Mouse (Mus musculus): ENCODE results near the gene Tspyl2. TPM values are rescaled to one million over a fixed set of nuclear protein-coding genes. Genes with fewer than 3 reads are reported as not detected.
"Not testable (repeated sequence)": the region's sequence is repeated elsewhere in the genome, so short reads cannot be mapped to it uniquely, and the experiment has no call there.

Gene Tspyl2
- polyA plus RNA-seq, 2 experiments: 3.1 to 10.6 TPM

DNA sequence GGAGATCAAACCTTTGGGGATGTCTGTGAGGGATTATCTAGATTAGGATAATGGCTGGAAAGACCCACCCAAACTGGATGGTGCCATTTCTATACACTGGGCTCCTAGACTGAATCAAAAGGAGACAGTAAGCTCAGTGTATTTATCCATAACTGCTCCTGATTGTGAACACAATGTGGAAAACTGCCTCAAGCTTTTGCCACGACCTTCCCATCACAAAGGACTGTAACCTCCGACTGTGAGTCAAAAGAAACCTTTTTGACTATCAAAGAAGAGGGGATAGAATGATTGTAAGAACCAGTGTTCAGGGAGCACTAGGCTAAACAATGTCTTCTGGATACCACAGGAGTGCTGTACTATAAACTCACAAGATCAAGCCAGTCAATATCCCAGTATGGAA is 36.0 kb downstream of the Tspyl2 start:
- 60% methylated on average over 2 of the region's 2 CpGs for WGBS (ENCODE audit: insufficient replicate concordance)
- no peak overlapping the region for H3K4me2 ChIP-seq (ENCODE audit: low read depth)
- H3K9ac ChIP-seq (replicated peaks): no peak overlapping the region
- no peaks in the 10 kb centered on the region for H3K36me3 ChIP-seq (replicated peaks; ENCODE audit: control insufficient read depth, insufficient read depth, low read depth)
- ATAC-seq (ENCODE audit: insufficient read depth) (no peak), DNase-seq (ENCODE audit: low read depth in 3 of 3, low spot score in 3 of 3) (no peak)
- no peaks in the 10 kb centered on the region for H3K27me3 ChIP-seq (ENCODE audit: control insufficient read depth, insufficient read depth, low read length)
- TF ChIP-seq CTCF (IDR thresholded peaks at IDR 0.05; ENCODE audit: low read depth) (no peak), EP300 (IDR thresholded peaks at IDR 0.05; ENCODE audit: low read depth) (no peak)
- no peak overlapping the region for H3K4me3 ChIP-seq (ENCODE audit: insufficient read depth in 1 of 2, low read depth in 2 of 2, low read length in 2 of 2)
- H3K4me1 ChIP-seq (replicated peaks; ENCODE audit: control insufficient read depth in 2 of 2, insufficient read depth in 2 of 2, low read length in 1 of 2): peaks cover 15 to 21% of the 10 kb centered on the region in 2 experiments
- H3K9me3 ChIP-seq (ENCODE audit: control insufficient read depth, low read length): no peaks in the 10 kb centered on the region
- peak overlapping the region; percentile 87 for H3K27ac ChIP-seq

GRCm38 (mm10) chrX:152287026-152287425 is 55.2 kb downstream of the Tspyl2 start:
- H3K4me3 ChIP-seq (ENCODE audit: insufficient read depth in 1 of 2, low read depth in 2 of 2, low read length in 2 of 2); H3K4me1 ChIP-seq (replicated peaks; ENCODE audit: control insufficient read depth in 2 of 2, insufficient read depth in 2 of 2, low read length in 1 of 2); H3K36me3 ChIP-seq (replicated peaks; ENCODE audit: control insufficient read depth, insufficient read depth, low read depth); DNase-seq (ENCODE audit: low read depth in 3 of 3, low spot score in 3 of 3); H3K27ac ChIP-seq; H3K27me3 ChIP-seq (ENCODE audit: control insufficient read depth, insufficient read depth, low read length); H3K4me2 ChIP-seq (ENCODE audit: low read depth); H3K9ac ChIP-seq (replicated peaks); H3K9me3 ChIP-seq (ENCODE audit: control insufficient read depth, low read length); ATAC-seq (ENCODE audit: insufficient read depth): not testable (repeated sequence)
- 25% methylated on average over 1 of the region's 1 CpGs for WGBS (ENCODE audit: insufficient replicate concordance)

Other genes starting within 250 kb of the Tspyl2 start
- gene Iqsec2, start 198.2 kb downstream of the Tspyl2 start, polyA plus RNA-seq (2012; rRNA removed): 1.1 TPM in 2 replicates
- gene Iqsec2, start 198.2 kb downstream of the Tspyl2 start, polyA plus RNA-seq (2014; fragmentation: Nextera tagmentation; extraction: Ambion mirVana): 1.0 and 1.3 TPM in 2 replicates
- gene Kdm5c, start 109.4 kb downstream of the Tspyl2 start, polyA plus RNA-seq (2012; rRNA removed): 13.9 and 18.2 TPM in 2 replicates
- 10.0 and 16.5 TPM in 2 replicates for gene Kdm5c, start 109.4 kb downstream of the Tspyl2 start, polyA plus RNA-seq (2014; fragmentation: Nextera tagmentation; extraction: Ambion mirVana)
- 2.1 and 3.1 TPM in 2 replicates for gene Kantr, start 14.9 kb downstream of the Tspyl2 start, polyA plus RNA-seq (2012; rRNA removed)
- gene Kantr, start 14.9 kb downstream of the Tspyl2 start, polyA plus RNA-seq (2014; fragmentation: Nextera tagmentation; extraction: Ambion mirVana): 2.0 and 2.6 TPM in 2 replicates
- 0.15 and 0.20 TPM in 2 replicates for gene Gpr173, start 26.3 kb upstream of the Tspyl2 start, polyA plus RNA-seq (2012; rRNA removed)
- 0.10 and 0.25 TPM in 2 replicates for gene Gpr173, start 26.3 kb upstream of the Tspyl2 start, polyA plus RNA-seq (2014; fragmentation: Nextera tagmentation; extraction: Ambion mirVana)
- not detected in 2 replicates for gene Cldn34a, start 220.9 kb upstream of the Tspyl2 start, polyA plus RNA-seq (2012; rRNA removed)
- not detected in 2 replicates for gene Cldn34a, start 220.9 kb upstream of the Tspyl2 start, polyA plus RNA-seq (2014; fragmentation: Nextera tagmentation; extraction: Ambion mirVana)